Mouse (Mus musculus): ENCODE data around the gene Gm20379.

Gene Gm20379

GRCm38 (mm10) chr13:92305680-92306079 is at the start of gene Gm20379:
Gene Gm20379 (plus strand): TSS chr13:92305980.
- no peak for DNase-seq

- no peak for DNase-seq
Measured at GRCm38 (mm10) chr13:92261329-92261728, 44.5 kb upstream of the Gm20379 start.

GRCm38 (mm10) chr13:92263566-92263965 is 42.2 kb upstream of the Gm20379 start:
- no peak for DNase-seq

GRCm38 (mm10) chr13:92267076-92267475 is 38.7 kb upstream of the Gm20379 start:
- no peak for DNase-seq

GRCm38 (mm10) chr13:92274274-92275198 is 31.2 kb upstream of the Gm20379 start:
- peak; percentile 19 to 30 for DNase-seq

- no peak for DNase-seq
Measured at GRCm38 (mm10) chr13:92275292-92275691, 30.5 kb upstream of the Gm20379 start.

- no peak for DNase-seq
Measured at GRCm38 (mm10) chr13:92277027-92277426, 28.8 kb upstream of the Gm20379 start.

GRCm38 (mm10) chr13:92291605-92292004 is 14.2 kb upstream of the Gm20379 start:
- no peak for DNase-seq

GRCm38 (mm10) chr13:92293883-92294282 is 11.9 kb upstream of the Gm20379 start:
- no peak for DNase-seq

- DNase-seq = no peak
Measured at GRCm38 (mm10) chr13:92296490-92296889, 9.3 kb upstream of the Gm20379 start.

- DNase-seq = no peak
Measured at GRCm38 (mm10) chr13:92297021-92297420, 8.8 kb upstream of the Gm20379 start.

GRCm38 (mm10) chr13:92299522-92299921 is 6.3 kb upstream of the Gm20379 start:
- DNase-seq = no peak

GRCm38 (mm10) chr13:92301754-92302153 is 4.0 kb upstream of the Gm20379 start:
- DNase-seq = no peak

GRCm38 (mm10) chr13:92302466-92302865 is 3.3 kb upstream of the Gm20379 start:
- DNase-seq = no peak

- no peak for DNase-seq
Measured at GRCm38 (mm10) chr13:92303062-92303948, 2.5 kb upstream of the Gm20379 start.

- no peak for DNase-seq
Measured at GRCm38 (mm10) chr13:92304291-92304690, 1.5 kb upstream of the Gm20379 start.

GRCm38 (mm10) chr13:92314613-92315012 is 8.8 kb downstream of the Gm20379 start:
- DNase-seq = no peak

- no peak for DNase-seq
Measured at GRCm38 (mm10) chr13:92320770-92321169, 15.0 kb downstream of the Gm20379 start.

GRCm38 (mm10) chr13:92326030-92326429 is 20.2 kb downstream of the Gm20379 start:
- no peak for DNase-seq

GRCm38 (mm10) chr13:92328000-92328399 is 22.2 kb downstream of the Gm20379 start:
- no peak for DNase-seq

- no peak for DNase-seq
Measured at GRCm38 (mm10) chr13:92330621-92331020, 24.8 kb downstream of the Gm20379 start.

- no peak for DNase-seq
Measured at GRCm38 (mm10) chr13:92332103-92332879, 26.5 kb downstream of the Gm20379 start.

- no peak for DNase-seq
Measured at GRCm38 (mm10) chr13:92336857-92337256, 31.1 kb downstream of the Gm20379 start.
